Mouse (Mus musculus) myocyte (in vitro differentiated cells): ENCODE measurements around the gene Ctdsp2. TPM values are rescaled to one million over a fixed set of nuclear protein-coding genes. Genes with fewer than 3 reads are reported as not detected.
A peak's percentile ranks its signal among the peaks of the same experiment; 100 is the strongest.

Experiments
- H3K27me3 ChIP-seq: one replicate; pipeline ENCODE4 v1.6.1; 2011; ENCODE audit not compliant: control insufficient read depth, insufficient read depth, insufficient read length
- H3K36me3 ChIP-seq: one replicate; pipeline ENCODE4 v1.6.1; 2011; ENCODE audit not compliant: control insufficient read depth, insufficient read depth
- H3K4me2 ChIP-seq: one replicate; pipeline ENCODE4 v1.6.1; 2011; ENCODE audit warnings: low read depth, control low read depth
- H3K4me3 ChIP-seq: one replicate; pipeline ENCODE4 v1.5.1; 2011; ENCODE audit warnings: mild to moderate bottlenecking, control low read depth, moderate library complexity
- H3K79me2 ChIP-seq: one replicate; pipeline ENCODE4 v1.6.1; 2011; ENCODE audit not compliant: control insufficient read depth, insufficient read depth
- H3ac ChIP-seq: one replicate; pipeline ENCODE4 v1.6.1; 2011; ENCODE audit not compliant: control insufficient read depth, insufficient read length
- CEBPB ChIP-seq: IDR thresholded peaks from 2 replicates; pipeline ENCODE4 v1.6.1; 2011; ENCODE audit warnings: mild to moderate bottlenecking, moderate library complexity; ENCODE audit not compliant: poor library complexity, insufficient read depth, severe bottlenecking
- E2F4 ChIP-seq: IDR thresholded peaks from one replicate; pipeline ENCODE4 v1.6.1; 2011; ENCODE audit warnings: mild to moderate bottlenecking, control low read depth, moderate library complexity; ENCODE audit not compliant: insufficient read depth
- MAX ChIP-seq: IDR thresholded peaks from one replicate; pipeline ENCODE4 v1.6.1; 2011; ENCODE audit warnings: low read depth, mild to moderate bottlenecking, control low read depth
- MYOD1 ChIP-seq, 3 experiments: IDR thresholded peaks; one replicate each; pipeline ENCODE4 v1.6.1; 2011; ENCODE audit warnings: control low read depth in 2 of 3, low read depth in 2 of 3, mild to moderate bottlenecking in 2 of 3, moderate library complexity in 1 of 3; ENCODE audit not compliant: insufficient read length in 2 of 3, control insufficient read depth in 1 of 3
- MYOG ChIP-seq, 3 experiments: IDR thresholded peaks; one replicate each; pipeline ENCODE4 v1.6.1; 2011; ENCODE audit warnings: control low read depth in 2 of 3, low read depth in 2 of 3, mild to moderate bottlenecking in 2 of 3; ENCODE audit not compliant: insufficient read length in 2 of 3, control insufficient read depth in 1 of 3, insufficient read depth in 1 of 3
- POLR2A ChIP-seq: IDR thresholded peaks from one replicate; pipeline ENCODE4 v1.6.1; 2011; ENCODE audit warnings: low read depth, mild to moderate bottlenecking, control low read depth, moderate library complexity; ENCODE audit not compliant: insufficient read length
- POLR2AphosphoS2 ChIP-seq: IDR thresholded peaks from one replicate; pipeline ENCODE4 v1.6.1; 2011; ENCODE audit warnings: low read depth, control low read depth; ENCODE audit not compliant: insufficient read length
- REST ChIP-seq: IDR thresholded peaks from one replicate; pipeline ENCODE4 v1.6.1; 2011; ENCODE audit warnings: mild to moderate bottlenecking, control low read depth, moderate library complexity; ENCODE audit not compliant: insufficient read depth, insufficient read length
- SRF ChIP-seq: IDR thresholded peaks from one replicate; pipeline ENCODE4 v1.6.1; 2011; ENCODE audit warnings: low read depth; ENCODE audit not compliant: control insufficient read depth, insufficient read length
- TCF12 ChIP-seq: IDR thresholded peaks from one replicate; pipeline ENCODE4 v1.6.1; 2011; ENCODE audit warnings: mild to moderate bottlenecking, control low read depth; ENCODE audit not compliant: poor library complexity, insufficient read depth, severe bottlenecking
- TCF3 ChIP-seq: IDR thresholded peaks from one replicate; pipeline ENCODE4 v1.6.1; 2011; ENCODE audit warnings: low read depth, control low read depth; ENCODE audit not compliant: insufficient read length
- USF1 ChIP-seq: IDR thresholded peaks from one replicate; pipeline ENCODE4 v1.6.1; 2011; ENCODE audit warnings: low read depth, mild to moderate bottlenecking, control low read depth, moderate library complexity
- polyA plus RNA-seq: library from polyadenylated mRNA; unstranded; fragments of >200 nt; fragmentation: generic; extraction: Trizol; gene quantifications from one replicate; pipeline ENCODE4 v1.2.1, GENCODE M21; 2012; ENCODE audit warnings: missing spikeins

Gene Ctdsp2
- polyA plus RNA-seq, 1 experiment: 65.0 TPM

GRCm38 (mm10) chr10:127037641-127038040 lies 59.1 kb downstream of the Ctdsp2 start:
- H3K36me3 ChIP-seq: no peaks in the 10 kb centered on the region
- TF ChIP-seq TCF3: no peak
- no peak for TF ChIP-seq REST
- TF ChIP-seq POLR2AphosphoS2: no peak
- TF ChIP-seq SRF: no peak
- TF ChIP-seq CEBPB: no peak
- no peak overlapping the region for H3K4me3 ChIP-seq
- H3K27me3 ChIP-seq: no peaks in the 10 kb centered on the region
- no peak overlapping the region for H3ac ChIP-seq
- no peak overlapping the region for H3K4me2 ChIP-seq
- peaks cover 4% of the 10 kb centered on the region for H3K79me2 ChIP-seq

- TF ChIP-seq USF1 (no peak), TCF3 (no peak), MYOD1 (IDR thresholded peaks at IDR 0.05; ENCODE audit: control insufficient read depth in 1 of 3, insufficient read length in 2 of 3, low read depth in 2 of 3) (no peak), MYOG (IDR thresholded peaks at IDR 0.05; ENCODE audit: control insufficient read depth in 1 of 3, insufficient read depth in 1 of 3, insufficient read length in 2 of 3, low read depth in 2 of 3) (no peak), SRF (no peak), E2F4 (no peak), REST (no peak), TCF12 (no peak), CEBPB (no peak), POLR2A (no peak), POLR2AphosphoS2 (no peak), MAX (no peak)
- H3K4me3 ChIP-seq: peak overlapping the region; percentile 92
Measured at GRCm38 (mm10) chr10:127040569-127041214, 62.2 kb downstream of the Ctdsp2 start.

GRCm38 (mm10) chr10:127041274-127041766 lies 62.8 kb downstream of the Ctdsp2 start, which contains the start of the genes Mettl1 and Eef1akmt3:
Gene Mettl1, plus strand, starts transcription at chr10:127041414.
Gene Eef1akmt3, minus strand, starts transcription at chr10:127041513.
- Histone ChIP-seq H3ac (peak within 1 kb of the TSS; percentile 36), H3K36me3 (no peaks in the 10 kb centered on the region), H3K79me2 (peaks cover 4% of the 10 kb centered on the region), H3K4me2 (peak within 1 kb of the TSS; percentile 97), H3K27me3 (no peaks in the 10 kb centered on the region), H3K4me3 (peak within 1 kb of the TSS; percentile 92)
- TF ChIP-seq MYOD1 (IDR thresholded peaks at IDR 0.05; ENCODE audit: control insufficient read depth in 1 of 3, insufficient read length in 2 of 3, low read depth in 2 of 3) (no peak), SRF (no peak), POLR2AphosphoS2 (no peak), POLR2A (no peak), MAX (no peak), TCF12 (no peak), TCF3 (no peak), REST (no peak), CEBPB (no peak), MYOG (IDR thresholded peaks at IDR 0.05; ENCODE audit: control insufficient read depth in 1 of 3, insufficient read depth in 1 of 3, insufficient read length in 2 of 3, low read depth in 2 of 3) (no peak), USF1 (no peak), E2F4 (no peak)

More at GRCm38 (mm10) chr10:127040569-127041214, 62.2 kb downstream of the Ctdsp2 start:
- Histone ChIP-seq H3K27me3 (no peaks in the 10 kb centered on the region), H3K4me2 (peak overlapping the region; percentile 97), H3ac (peak overlapping the region; percentile 36), H3K36me3 (no peaks in the 10 kb centered on the region), H3K79me2 (peaks cover 4% of the 10 kb centered on the region)

GRCm38 (mm10) chr10:127041774-127042338 lies 63.3 kb downstream of the Ctdsp2 start:
- TF ChIP-seq SRF (peak; percentile 31), MYOD1 (IDR thresholded peaks at IDR 0.05; ENCODE audit: control insufficient read depth in 1 of 3, insufficient read length in 2 of 3, low read depth in 2 of 3) (no peak), TCF12 (no peak), MAX (peak; percentile 68), POLR2A (peak; percentile 54), CEBPB (no peak), E2F4 (no peak), POLR2AphosphoS2 (peak; percentile 52), USF1 (peak; percentile 45), REST (no peak), TCF3 (no peak), MYOG (IDR thresholded peaks at IDR 0.05; ENCODE audit: control insufficient read depth in 1 of 3, insufficient read depth in 1 of 3, insufficient read length in 2 of 3, low read depth in 2 of 3) (no peak)

More at GRCm38 (mm10) chr10:127041774-127042338, 63.3 kb downstream of the Ctdsp2 start:
- Histone ChIP-seq H3K4me2 (peak overlapping the region; percentile 97), H3K4me3 (peak overlapping the region; percentile 92), H3ac (peak overlapping the region; percentile 36), H3K36me3 (no peaks in the 10 kb centered on the region), H3K27me3 (no peaks in the 10 kb centered on the region), H3K79me2 (peaks cover 4% of the 10 kb centered on the region)
